Mouse (Mus musculus) retina, postnatal 1 day (tissue): Measurements from ENCODE around the gene Ifnk.

Experiments
- DNase-seq: peaks from one replicate; pipeline ENCODE4 v3.0.0-alpha.2; 2012

The Ifnk gene

DNA sequence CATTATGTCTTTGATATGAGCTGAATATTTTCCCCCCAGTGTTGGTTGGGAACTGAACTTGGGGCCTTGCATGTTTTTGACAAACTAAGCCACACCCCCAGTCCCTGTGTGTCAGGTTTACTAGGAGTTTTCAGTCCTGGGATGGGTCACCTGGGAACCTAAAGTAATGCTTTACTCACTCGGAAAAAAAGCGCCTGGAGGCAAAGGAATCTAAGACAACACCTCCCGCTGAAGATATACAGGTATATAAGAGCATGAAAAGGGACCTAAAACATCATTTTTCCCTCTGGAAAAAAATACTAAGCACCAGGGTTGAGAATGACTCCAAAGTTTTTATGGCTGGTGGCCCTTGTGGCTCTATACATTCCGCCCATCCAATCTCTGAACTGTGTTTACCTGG, at the start of gene Ifnk:
Gene Ifnk, plus strand, starts transcription at position 301 of the 400 bp plus-strand sequence.
- no peak for DNase-seq

DNA sequence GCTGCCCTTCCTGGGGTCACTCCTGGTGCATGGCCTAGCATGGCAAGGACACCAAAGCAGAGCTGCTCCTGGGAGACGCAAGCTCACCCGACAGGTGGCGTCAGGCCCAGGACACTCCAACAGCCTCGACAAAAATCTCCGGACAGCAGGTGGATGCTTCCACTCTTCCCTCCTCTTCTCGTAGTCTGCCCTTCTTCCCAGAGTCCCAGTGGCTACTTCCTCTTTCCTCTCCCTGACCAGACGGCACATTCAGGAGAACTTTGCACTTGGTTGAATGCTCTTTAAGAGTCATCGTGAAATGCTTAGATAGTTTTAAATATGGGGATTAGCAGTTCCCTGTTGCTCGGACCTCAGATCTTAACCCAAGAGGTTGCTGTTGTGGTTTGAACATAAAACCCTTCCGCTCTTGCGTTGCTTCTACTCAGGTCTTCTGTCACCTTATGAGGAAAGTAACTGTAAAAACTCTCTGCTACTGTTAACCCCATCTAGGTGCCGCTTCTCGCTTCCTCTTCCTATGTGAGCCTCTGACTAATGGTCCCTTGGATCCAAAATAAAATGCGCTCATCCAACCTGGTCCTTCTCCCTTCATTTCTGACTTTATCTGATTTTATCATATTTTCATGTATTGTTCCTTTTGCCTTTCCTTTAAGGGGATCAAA, 46.6 kb upstream of the Ifnk start:
- DNase-seq = no peak

DNA sequence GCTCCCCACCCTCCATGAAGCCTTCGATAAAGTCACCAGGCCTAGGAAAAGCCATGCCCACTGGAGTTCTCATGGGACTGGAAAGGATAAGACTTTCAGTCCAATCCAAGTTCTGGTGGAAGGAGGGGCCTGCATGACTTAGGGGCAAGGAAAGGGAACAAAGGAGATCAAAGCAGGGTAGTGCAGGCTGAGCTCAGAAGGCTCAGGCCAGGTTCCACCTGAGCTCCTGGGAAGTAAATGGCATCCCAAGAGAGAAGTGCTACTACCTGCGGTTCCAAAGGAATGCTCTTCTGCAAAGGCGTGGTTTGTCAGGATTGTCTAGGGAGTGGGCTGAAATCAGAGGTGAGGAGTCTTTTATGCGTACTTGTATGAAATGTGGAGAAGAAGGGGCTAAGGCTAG, 39.4 kb upstream of the Ifnk start:
- DNase-seq = no peak

DNA sequence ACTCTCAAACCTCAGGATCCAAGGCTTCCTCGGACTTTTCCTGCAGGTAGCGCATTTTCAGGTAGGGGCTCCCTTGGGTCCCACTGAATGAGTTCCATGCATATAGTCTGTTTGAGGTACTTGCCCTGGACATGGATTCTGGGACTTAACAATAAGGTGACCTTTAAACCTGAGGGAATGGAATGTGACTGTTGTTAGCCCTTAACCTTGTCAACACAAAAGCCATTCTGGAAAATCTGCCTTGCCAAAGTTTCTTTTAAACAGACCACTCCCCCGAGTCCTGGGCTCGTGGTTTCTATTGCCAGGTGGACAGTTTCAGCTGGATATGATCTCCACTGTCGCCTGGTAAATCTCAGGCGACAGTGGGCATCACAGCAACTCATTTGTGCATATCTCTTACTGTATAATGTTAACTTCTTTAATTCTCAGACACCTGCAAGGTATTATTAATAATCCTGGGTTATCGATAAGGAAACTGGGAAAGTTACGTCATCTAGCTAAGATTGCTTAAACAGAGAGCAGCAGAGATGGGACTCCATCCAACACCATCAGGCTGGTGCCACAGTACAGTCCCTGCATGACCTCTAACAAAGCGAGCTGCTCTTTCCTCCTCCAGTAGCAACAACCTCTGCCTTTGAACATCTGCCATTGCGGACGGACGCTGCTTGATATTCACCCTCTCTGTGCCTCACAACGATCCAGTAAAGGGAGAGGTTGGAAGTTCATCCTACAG, 38.2 kb upstream of the Ifnk start:
- DNase-seq = no peak

DNA sequence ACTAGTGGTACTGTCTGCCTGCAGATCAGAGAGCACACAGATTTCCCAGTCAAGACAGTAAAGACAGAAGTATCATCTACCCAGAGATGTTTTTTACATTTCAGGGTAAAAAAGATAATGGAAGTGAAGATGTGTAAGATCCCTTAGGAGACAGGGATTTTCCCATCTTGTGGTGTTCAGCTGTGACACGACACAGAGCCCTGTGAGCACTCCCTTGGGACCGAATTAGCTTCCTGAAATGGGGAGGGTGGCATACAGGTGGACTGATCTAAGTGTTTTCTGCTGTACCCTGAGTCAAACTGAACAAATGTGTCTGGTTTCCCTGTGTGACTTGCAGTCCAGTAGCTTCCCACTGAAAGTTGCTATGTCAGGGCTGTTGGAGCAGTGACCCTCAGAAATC, 36.9 kb upstream of the Ifnk start:
- DNase-seq = no peak

- peak; percentile 49 for DNase-seq
Measured at GRCm38 (mm10) chr4:35115933-35116332, 35.9 kb upstream of the Ifnk start.

DNA sequence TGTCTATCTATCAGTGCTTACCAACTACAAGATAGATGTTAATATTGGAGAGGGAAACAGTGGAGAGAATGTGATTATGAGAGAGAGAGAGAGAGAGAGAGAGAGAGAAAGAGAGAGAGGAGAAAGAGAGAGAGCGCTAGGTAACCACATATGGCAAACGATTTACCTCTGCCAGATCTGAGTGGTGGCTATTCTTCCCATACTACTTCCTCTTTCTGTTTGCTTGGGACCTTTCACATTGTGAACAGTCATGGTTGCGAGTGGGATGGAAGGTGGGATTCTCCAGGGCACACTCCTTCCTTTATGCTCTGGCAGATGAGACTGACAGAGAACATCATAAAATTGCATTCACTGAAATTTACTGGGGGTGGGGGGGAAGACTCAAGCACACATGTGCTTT, 34.7 kb upstream of the Ifnk start:
- DNase-seq = no peak

DNA sequence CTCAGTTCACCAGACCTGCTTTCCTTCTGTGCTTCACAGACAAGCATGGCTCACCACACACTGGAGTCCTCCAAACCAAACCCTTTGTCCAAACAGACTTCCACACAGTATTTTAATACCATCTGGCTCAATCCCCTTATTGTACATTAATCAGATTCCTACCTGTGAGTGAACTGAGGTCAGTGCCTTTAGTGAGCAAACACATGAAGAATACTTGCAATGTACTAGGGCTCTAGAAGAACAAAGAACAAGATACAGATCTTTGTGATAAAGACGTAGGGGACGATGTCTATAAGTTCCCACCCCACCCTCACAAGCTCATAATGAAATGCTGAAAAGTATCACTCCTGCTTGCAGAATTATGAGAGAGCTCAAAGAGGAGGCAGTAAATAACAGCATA, 33.0 kb upstream of the Ifnk start:
- no peak for DNase-seq

DNA sequence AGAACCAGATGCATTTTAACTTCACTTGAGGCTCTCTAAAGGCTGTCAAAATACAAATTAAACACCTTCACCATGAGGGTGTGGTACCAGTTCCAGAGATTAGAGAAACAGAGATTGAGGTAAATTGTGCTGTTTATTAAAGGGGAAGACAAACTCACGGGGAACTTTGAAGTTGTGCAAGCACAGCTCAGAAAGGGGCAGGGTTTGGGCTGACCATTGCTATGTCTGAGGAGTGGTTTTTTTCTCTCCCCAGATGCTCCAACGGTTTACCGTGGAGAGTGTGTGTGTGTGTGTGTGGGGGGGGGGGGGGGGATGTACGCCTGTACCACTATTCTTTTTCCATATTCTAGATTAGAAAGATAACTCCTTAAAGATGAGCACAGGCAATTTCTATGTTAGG, 31.7 kb upstream of the Ifnk start:
- DNase-seq = no peak

- DNase-seq = no peak
Measured at GRCm38 (mm10) chr4:35120575-35120974, 31.3 kb upstream of the Ifnk start.

DNA sequence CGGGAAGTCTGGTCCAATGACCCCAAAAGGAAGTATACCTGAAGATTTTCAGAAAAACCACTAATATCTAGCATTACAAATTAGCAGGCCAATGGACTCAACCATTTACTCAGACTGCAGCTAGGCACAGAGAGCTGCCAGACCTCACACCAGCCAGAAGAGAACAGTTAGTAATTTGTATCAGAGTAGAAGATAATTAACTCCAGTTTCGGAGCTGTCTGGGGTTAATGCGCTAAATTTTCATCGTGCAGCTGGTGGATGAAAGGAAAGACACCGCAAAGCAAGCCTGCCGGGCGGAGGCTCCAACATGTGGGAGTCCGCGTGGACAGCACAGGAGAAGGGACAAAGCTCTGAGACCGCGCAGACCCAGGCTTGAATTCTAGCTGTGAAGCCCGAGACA, 30.8 kb upstream of the Ifnk start:
- DNase-seq = peak; percentile 50

DNA sequence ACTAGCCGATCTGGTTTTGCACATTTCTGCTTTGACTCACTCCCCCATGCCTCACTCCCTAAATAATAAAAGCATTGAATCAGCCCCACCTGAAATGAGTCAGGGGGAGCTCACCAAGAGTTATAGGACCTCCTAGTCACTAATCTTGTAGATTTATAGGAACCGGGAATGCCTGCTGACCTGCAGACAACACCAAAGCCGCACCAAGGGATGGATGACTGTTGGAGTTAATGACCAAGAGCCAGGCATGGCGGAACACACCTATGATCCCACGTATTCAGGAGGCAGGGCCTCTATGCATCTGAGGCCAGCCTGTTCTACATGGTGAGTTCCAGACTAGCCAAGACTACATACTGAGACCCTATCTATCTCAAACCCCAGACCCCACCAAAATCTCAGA, 28.8 kb upstream of the Ifnk start:
- DNase-seq = no peak

GRCm38 (mm10) chr4:35124027-35124426, 27.8 kb upstream of the Ifnk start:
- DNase-seq = no peak

GRCm38 (mm10) chr4:35125299-35125777, 26.5 kb upstream of the Ifnk start:
- DNase-seq = peak; percentile 83

DNA sequence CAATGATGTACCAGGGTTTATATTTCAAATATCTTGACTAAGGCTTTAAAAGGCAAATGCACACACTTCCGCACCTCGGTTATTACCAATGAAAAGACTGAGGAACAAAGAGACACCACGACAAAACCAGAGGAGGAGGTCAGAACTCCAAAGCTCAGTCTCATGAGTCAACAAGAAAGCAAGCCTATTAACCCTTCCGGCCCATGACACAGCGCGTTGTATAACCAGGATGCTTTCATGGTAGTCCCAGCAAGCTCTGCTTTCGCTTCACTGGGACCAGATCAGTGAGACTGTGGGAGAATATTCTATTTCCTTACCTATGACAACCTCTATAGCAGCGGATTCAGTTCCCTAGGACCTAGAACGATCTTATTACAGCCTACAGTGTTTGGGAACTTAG, 25.1 kb upstream of the Ifnk start:
- no peak for DNase-seq

DNA sequence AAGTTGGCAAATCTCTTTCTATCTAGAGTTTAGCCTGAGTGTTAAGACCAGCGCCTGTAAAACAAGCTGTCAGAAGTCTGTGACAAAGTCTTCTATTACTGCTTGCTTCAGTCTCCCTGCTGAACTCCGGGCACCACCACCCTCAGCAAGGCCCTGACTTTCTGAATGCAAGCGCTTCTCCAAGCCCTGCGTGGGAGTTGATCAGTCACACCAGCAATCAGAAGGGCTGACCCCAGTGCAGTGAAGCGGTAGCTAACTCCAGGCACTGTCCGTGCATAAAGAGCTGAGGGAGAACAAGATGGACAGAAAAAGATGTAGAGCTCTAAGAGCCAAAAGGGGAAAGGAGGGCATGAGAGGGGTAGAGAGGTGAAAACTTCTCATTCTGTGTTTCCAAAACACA, 24.1 kb upstream of the Ifnk start:
- peak; percentile 15 for DNase-seq

DNA sequence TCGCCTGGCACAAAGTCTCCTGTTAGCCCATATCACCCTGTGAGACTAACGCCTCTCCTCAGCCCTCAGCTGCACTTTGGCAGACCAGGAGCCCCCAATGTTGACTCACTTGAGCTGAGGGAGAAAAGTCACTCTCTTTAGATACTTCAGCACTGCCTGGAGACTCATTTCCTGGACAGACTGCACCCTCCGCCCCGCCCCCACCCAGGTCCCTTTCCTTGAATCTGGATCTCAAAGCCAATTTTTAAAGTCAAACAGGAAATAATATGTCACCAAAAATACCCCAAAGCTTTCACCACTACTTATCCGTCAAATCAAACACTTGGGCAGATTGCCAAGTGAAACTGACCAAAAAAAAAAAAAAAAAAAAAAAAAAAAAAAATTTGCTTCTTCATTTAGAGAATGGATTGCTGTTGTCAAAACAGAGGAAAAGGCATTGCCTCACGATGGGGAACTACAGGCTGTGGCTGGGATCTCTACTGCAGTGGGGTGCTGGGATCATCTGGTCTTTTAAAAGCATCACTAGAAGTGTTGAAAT, 21.4 kb upstream of the Ifnk start:
- DNase-seq = no peak

GRCm38 (mm10) chr4:35131592-35131991, 20.3 kb upstream of the Ifnk start:
- no peak for DNase-seq

DNA sequence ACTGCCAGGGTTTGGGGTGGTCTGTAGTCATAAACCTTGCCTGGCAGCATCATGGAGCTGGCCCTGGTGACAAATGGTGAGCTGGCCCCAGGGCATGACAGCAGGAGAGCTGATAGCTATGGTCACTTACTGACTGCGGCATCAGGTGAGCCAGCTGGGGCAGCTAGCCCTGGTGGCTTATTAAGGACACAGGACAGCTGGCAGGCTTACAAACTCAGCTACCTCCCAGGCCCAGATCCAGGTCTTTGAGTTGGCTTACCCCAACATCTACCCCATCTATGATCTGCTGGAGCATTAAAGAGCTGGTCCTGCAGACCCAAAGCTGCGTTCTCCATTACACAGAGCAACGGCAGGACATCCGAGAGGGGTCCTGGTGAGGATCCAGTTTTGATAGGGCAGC, 18.4 kb upstream of the Ifnk start:
- no peak for DNase-seq

- DNase-seq = no peak
Measured at GRCm38 (mm10) chr4:35134846-35135611, 16.8 kb upstream of the Ifnk start.

- DNase-seq = no peak
Measured at GRCm38 (mm10) chr4:35135806-35136205, 16.1 kb upstream of the Ifnk start.

DNA sequence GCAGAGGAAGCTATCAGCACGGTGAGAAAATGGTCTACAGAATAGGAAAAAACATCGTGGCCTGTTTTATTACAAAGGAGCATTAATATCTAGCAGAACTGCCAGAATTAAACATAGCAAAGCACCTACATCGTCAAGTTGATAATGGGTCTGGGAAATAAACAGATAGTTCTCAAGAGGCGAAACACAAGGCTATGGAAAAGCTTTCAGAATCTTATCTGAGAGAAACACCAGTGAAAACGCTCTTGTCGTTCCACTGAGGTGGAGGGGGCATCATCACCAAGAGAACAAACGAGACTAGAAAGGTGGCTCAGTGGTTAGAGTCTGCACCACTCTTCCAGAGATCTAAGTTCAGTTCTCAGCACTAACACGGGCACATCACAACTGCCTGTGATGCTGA, 14.9 kb upstream of the Ifnk start:
- no peak for DNase-seq

DNA sequence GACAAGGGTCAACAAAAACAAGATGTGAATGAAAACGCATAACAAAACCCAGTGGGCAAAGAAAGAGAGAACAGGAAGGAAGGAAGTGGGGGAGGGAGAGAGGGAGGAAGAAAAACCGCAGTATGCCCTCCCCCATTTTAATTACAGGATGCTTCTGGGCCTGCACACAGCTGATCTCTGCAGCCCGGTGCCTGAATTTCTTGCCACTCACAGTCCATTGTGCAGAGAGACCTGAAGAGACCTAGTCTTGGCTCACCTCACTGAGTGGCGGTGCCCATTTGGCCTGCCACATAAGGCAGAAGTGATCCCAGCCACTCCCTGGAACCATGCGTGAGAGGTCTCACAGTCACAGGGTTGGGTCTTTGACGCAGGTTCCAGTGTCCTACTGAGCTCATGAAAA, 13.8 kb upstream of the Ifnk start:
- DNase-seq = no peak

DNA sequence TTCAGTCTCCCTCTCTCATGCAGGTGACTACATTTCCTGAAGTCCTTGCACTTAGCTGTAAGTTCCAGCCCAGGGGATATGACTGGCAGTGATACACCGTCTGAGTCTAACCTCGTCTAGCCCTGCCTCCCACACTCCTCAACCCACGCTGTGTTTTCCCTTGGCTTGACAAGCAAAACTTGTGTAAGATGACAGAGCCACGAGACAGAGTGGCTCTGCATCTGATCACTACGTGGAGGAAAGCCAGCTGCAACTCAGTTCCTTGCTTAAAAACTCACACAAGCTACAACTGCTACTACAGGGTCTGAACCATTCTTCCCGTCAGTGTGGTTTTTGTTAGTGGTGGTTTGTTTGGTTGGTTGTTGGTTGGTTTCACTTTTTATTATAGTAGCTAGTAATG, 11.5 kb upstream of the Ifnk start:
- DNase-seq = no peak
